Mouse (Mus musculus) heart, adult 2 months (tissue): ENCODE data around the gene Rps21. TPM values are rescaled to one million over a fixed set of nuclear protein-coding genes. Genes with fewer than 3 reads are reported as not detected.

Source experiments
- DNase-seq, 2 experiments: peaks; one replicate each; pipeline ENCODE4 v3.0.0; 2021
- H3K27ac ChIP-seq: fragments of 200-600 bp; 2 replicates; pipeline ENCODE4 v1.8.1; 2022
- H3K27me3 ChIP-seq: fragments of 200-500 bp; 2 replicates; pipeline ENCODE4 v1.6.1; 2012; ENCODE audit warnings: mild to moderate bottlenecking, low read length, inconsistent platforms, mixed read lengths; ENCODE audit not compliant: control insufficient read depth, insufficient read depth
- H3K36me3 ChIP-seq: fragments of 200-500 bp; 2 replicates; pipeline ENCODE4 v1.6.1; 2012; ENCODE audit warnings: low read length, inconsistent platforms; ENCODE audit not compliant: control insufficient read depth, insufficient read depth
- H3K4me1 ChIP-seq: fragments of 200-500 bp; 2 replicates; pipeline ENCODE4 v1.6.1; 2011; ENCODE audit warnings: low read length; ENCODE audit not compliant: control insufficient read depth, insufficient read depth
- H3K4me3 ChIP-seq: fragments of 200-600 bp; 2 replicates; pipeline ENCODE4 v1.8.1; 2022
- H3K79me2 ChIP-seq: fragments of 200-500 bp; replicated peaks from 2 replicates; pipeline ENCODE4 v1.6.1; 2012; ENCODE audit warnings: mild to moderate bottlenecking, inconsistent platforms, low read length, moderate library complexity, mixed read lengths; ENCODE audit not compliant: control insufficient read depth, insufficient read depth
- H3K9ac ChIP-seq: fragments of 200-500 bp; 2 replicates; pipeline ENCODE4 v1.6.1; 2012; ENCODE audit warnings: low read depth, mild to moderate bottlenecking, control low read depth, inconsistent platforms, low read length, mixed read lengths
- CTCF ChIP-seq: fragments of 200-600 bp; IDR thresholded peaks from 2 replicates; pipeline ENCODE4 v1.8.1; 2022; ENCODE audit warnings: antibody characterized with exemption, mild to moderate bottlenecking, moderate library complexity
- EP300 ChIP-seq: fragments of 200-500 bp; IDR thresholded peaks from 2 replicates; pipeline ENCODE4 v1.6.1; 2011; ENCODE audit warnings: low read depth, low read length, control low read depth; ENCODE audit not compliant: insufficient read depth
- POLR2A ChIP-seq: fragments of 200-500 bp; IDR thresholded peaks from 2 replicates; pipeline ENCODE4 v1.6.1; 2011; ENCODE audit warnings: mild to moderate bottlenecking, low read depth, low read length, control low read depth; ENCODE audit not compliant: insufficient read depth
- WGBS: fragments of 180-500 bp; shearing (Covaris S2); methylation state at CpG from one replicate; pipeline ENCODE4 v1.1.7; 2018; 5-methylcytosine and 5-hydroxymethylcytosine counted together
- intact Hi-C: fragments of 180-260 bp; cut with DNase I; formaldehyde crosslinking; loops from one replicate; pipeline ENCODE4 v1.15.1; 2025
- polyA plus RNA-seq: library from polyadenylated mRNA; depleted of rRNA; stranded (reverse); fragments of >200 nt; gene quantifications from 2 replicates; pipeline ENCODE4 v1.2.3, GENCODE M21; 2012
- total RNA-seq, 2 experiments: library from RNA; stranded (reverse); gene quantifications; 2 replicates each; pipeline ENCODE4 v1.2.3; 2021

The Rps21 gene
- total and polyA plus RNA-seq, 3 experiments = 506 to 1,183 (median 570) TPM

GRCm38 (mm10) chr2:180250930-180251611 lies 6.1 kb upstream of the Rps21 start:
- peak; percentile 78 to 80 for DNase-seq
- TF ChIP-seq CTCF (no peak), EP300 (peak; percentile 87; the same call in 1 of the 2 replicates)
- Histone ChIP-seq H3K27me3 (no peaks in the 10 kb centered on the region), H3K9ac (0 out of 2 replicates have a peak overlapping the region, but pooled peaks have one; percentile 15), H3K36me3 (no peaks in the 10 kb centered on the region), H3K4me1 (peaks cover 3% of the 10 kb centered on the region), H3K27ac (0 out of 2 replicates have a peak overlapping the region, but pooled peaks have one; percentile 7), H3K4me3 (no peak overlapping the region), H3K79me2 (no peaks in the 10 kb centered on the region)
- intact Hi-C loops = loop anchor here (1.0 to 10.0 kb wide), 5 partner anchors 24 to 336 kb away; partner anchors contain the start of genes Adrm1 and Osbpl2
- 23% methylated on average over 11 of the region's 11 CpGs for WGBS

- no peak for TF ChIP-seq EP300
- no peak for TF ChIP-seq POLR2A
- TF ChIP-seq CTCF = no peak
- no peaks in the 10 kb centered on the region for H3K36me3 ChIP-seq
- H3K27me3 ChIP-seq = no peaks in the 10 kb centered on the region
- H3K4me3 ChIP-seq = no peak overlapping the region
- no peak for DNase-seq
- intact Hi-C loops = loop anchor here (1.0 to 10.0 kb wide), 5 partner anchors 25 to 337 kb away; partner anchors contain the start of genes Adrm1 and Osbpl2
- no peak overlapping the region for H3K27ac ChIP-seq
- H3K9ac ChIP-seq = no peak overlapping the region
- H3K79me2 ChIP-seq = no peaks in the 10 kb centered on the region
- H3K4me1 ChIP-seq = peaks cover 6% of the 10 kb centered on the region
- 66% methylated on average over 3 of the region's 3 CpGs for WGBS
Measured at GRCm38 (mm10) chr2:180251838-180252237, 5.3 kb upstream of the Rps21 start.

GRCm38 (mm10) chr2:180254436-180255209 lies 2.6 kb upstream of the Rps21 start:
- Histone ChIP-seq H3K27me3 (no peaks in the 10 kb centered on the region), H3K79me2 (no peaks in the 10 kb centered on the region), H3K36me3 (peaks cover 2% of the 10 kb centered on the region; the same call in 1 of the 2 replicates), H3K4me1 (peaks cover 7% of the 10 kb centered on the region), H3K9ac (no peak overlapping the region), H3K4me3 (no peak overlapping the region), H3K27ac (peak overlapping the region; percentile 33; the same call in 1 of the 2 replicates)
- no peak for DNase-seq
- intact Hi-C loops = loop anchor here (5.0 to 10.0 kb wide), 3 partner anchors 137 to 340 kb away; partner anchors contain the start of gene Osbpl2
- TF ChIP-seq EP300 = no peak
- TF ChIP-seq CTCF = no peak
- no peak for TF ChIP-seq POLR2A
- WGBS = 92% methylated on average over 5 of the region's 5 CpGs

DNA sequence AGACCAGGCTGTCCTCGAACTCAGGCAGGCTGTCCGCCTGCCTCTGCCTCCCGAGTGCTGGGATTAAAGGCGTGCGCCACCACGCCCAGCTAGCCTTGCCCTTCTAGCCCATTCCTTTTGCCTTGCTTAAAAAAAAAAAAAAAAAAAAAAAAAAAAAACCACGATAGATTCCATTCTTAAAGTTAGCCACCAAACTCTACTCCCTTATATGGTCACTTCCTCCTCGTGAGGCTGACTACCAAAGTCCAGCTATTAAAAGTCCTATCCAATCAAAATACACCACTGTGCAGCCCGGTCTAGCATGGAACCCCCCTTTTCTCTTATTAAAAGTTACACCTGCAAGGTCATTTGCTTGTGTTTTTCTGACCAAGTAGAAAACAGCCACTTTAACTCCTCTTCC lies 1.5 kb upstream of the Rps21 start:
- TF ChIP-seq CTCF = no peak
- TF ChIP-seq POLR2A = no peak
- no peak for TF ChIP-seq EP300
- no peaks in the 10 kb centered on the region for H3K27me3 ChIP-seq
- no peak overlapping the region; the same call in 1 of the 2 replicates for H3K27ac ChIP-seq
- intact Hi-C loops = loop anchor here (5.0 to 10.0 kb wide), 2 partner anchors 208 to 341 kb away; no protein-coding TSS in a partner anchor
- no peak overlapping the region for H3K4me3 ChIP-seq
- H3K79me2 ChIP-seq = no peaks in the 10 kb centered on the region
- no peak overlapping the region for H3K9ac ChIP-seq
- DNase-seq = peak in 1 of 2 experiments; percentile 11
- peaks cover 9% of the 10 kb centered on the region for H3K4me1 ChIP-seq
- H3K36me3 ChIP-seq = peaks cover 2% of the 10 kb centered on the region; the same call in 1 of the 2 replicates
- WGBS = 83% methylated on average over 9 of the region's 9 CpGs

- TF ChIP-seq EP300 = no peak
- no peak for TF ChIP-seq POLR2A
- no peak for TF ChIP-seq CTCF
- Histone ChIP-seq H3K36me3 (peaks cover 2% of the 10 kb centered on the region; the same call in 1 of the 2 replicates), H3K9ac (peak overlapping the region; percentile 66), H3K79me2 (no peaks in the 10 kb centered on the region), H3K27ac (peak overlapping the region; percentile 87), H3K27me3 (no peaks in the 10 kb centered on the region), H3K4me1 (peaks cover 10% of the 10 kb centered on the region), H3K4me3 (peak overlapping the region; percentile 61)
- 23% methylated on average over 26 of the region's 26 CpGs for WGBS
- intact Hi-C loops = loop anchor here (5.0 to 10.0 kb wide), 2 partner anchors 209 to 342 kb away; no protein-coding TSS in a partner anchor
- no peak for DNase-seq
Measured at GRCm38 (mm10) chr2:180256296-180257000, 729 bp upstream of the Rps21 start.
